Mouse (Mus musculus) ES-Bruce4 (cell line): ENCODE measurements at regions not wholly inside any gene's neighbourhood (a gene's known extent, or its start where the extent isn't known, plus 50 kb on each side); places are given as distances from the start of the nearest gene placed in this dataset.

Experiments used
- H3K27ac ChIP-seq: 2 replicates; pipeline ENCODE4 v1.5.1; 2012; ENCODE audit warnings: low read length, inconsistent platforms; ENCODE audit not compliant: insufficient read depth
- H3K27me3 ChIP-seq: 2 replicates; pipeline ENCODE4 v1.6.1; 2012; ENCODE audit warnings: mild to moderate bottlenecking, low read length, inconsistent platforms; ENCODE audit not compliant: control insufficient read depth, poor library complexity, insufficient read depth, severe bottlenecking
- H3K36me3 ChIP-seq: 2 replicates; pipeline ENCODE4 v1.6.1; 2012; ENCODE audit warnings: inconsistent platforms, mild to moderate bottlenecking, low read length, moderate library complexity; ENCODE audit not compliant: control insufficient read depth, poor library complexity, insufficient read depth, severe bottlenecking
- H3K4me1 ChIP-seq: one replicate; pipeline ENCODE4 v1.8.1; 2011; ENCODE audit warnings: low read length; ENCODE audit not compliant: control insufficient read depth, insufficient read depth
- H3K4me3 ChIP-seq: 2 replicates; pipeline ENCODE4 v1.5.1; 2011; ENCODE audit warnings: low read depth, mild to moderate bottlenecking, low read length
- H3K9ac ChIP-seq: 2 replicates; pipeline ENCODE4 v1.6.1; 2012; ENCODE audit warnings: low read depth, mild to moderate bottlenecking, inconsistent platforms; ENCODE audit not compliant: poor library complexity, severe bottlenecking
- H3K9me3 ChIP-seq: replicated peaks from 2 replicates; pipeline ENCODE4 v1.6.1; 2012; ENCODE audit warnings: mild to moderate bottlenecking, low read length, inconsistent platforms; ENCODE audit not compliant: control insufficient read depth, poor library complexity, insufficient read depth, severe bottlenecking
- CTCF ChIP-seq: IDR thresholded peaks from one replicate; pipeline ENCODE4 v1.8.1; 2011; ENCODE audit warnings: low read depth, low read length
- EP300 ChIP-seq: IDR thresholded peaks from 2 replicates; pipeline ENCODE4 v1.6.1; 2011; ENCODE audit warnings: low read depth, low read length; ENCODE audit not compliant: insufficient read depth
- POLR2A ChIP-seq: IDR thresholded peaks from one replicate; pipeline ENCODE4 v1.8.1; 2011; ENCODE audit warnings: low read length; ENCODE audit not compliant: insufficient read depth

- H3K9me3 ChIP-seq: no peaks in the 10 kb centered on the region
- no peak for TF ChIP-seq EP300
- TF ChIP-seq CTCF: no peak
- TF ChIP-seq POLR2A: no peak
- no peak overlapping the region for H3K27ac ChIP-seq
- no peak overlapping the region for H3K9ac ChIP-seq
- H3K27me3 ChIP-seq: no peaks in the 10 kb centered on the region
- no peak overlapping the region for H3K4me3 ChIP-seq
- no peaks in the 10 kb centered on the region for H3K36me3 ChIP-seq
- H3K4me1 ChIP-seq: no peaks in the 10 kb centered on the region
These were observed 626.8 kb upstream of the 3110018I06Rik start for GRCm38 (mm10) chr12:106861638-106862037.

- H3K36me3 ChIP-seq: no peaks in the 10 kb centered on the region
- H3K4me3 ChIP-seq: no peak overlapping the region
- no peak for TF ChIP-seq POLR2A
- no peak for TF ChIP-seq CTCF
- no peak for TF ChIP-seq EP300
- H3K27ac ChIP-seq: no peak overlapping the region
- no peaks in the 10 kb centered on the region for H3K27me3 ChIP-seq
- H3K4me1 ChIP-seq: no peaks in the 10 kb centered on the region
- H3K9ac ChIP-seq: no peak overlapping the region
- no peaks in the 10 kb centered on the region for H3K9me3 ChIP-seq
These were observed 624.4 kb upstream of the 3110018I06Rik start for GRCm38 (mm10) chr12:106864076-106864475.

- Histone ChIP-seq H3K36me3 (no peaks in the 10 kb centered on the region), H3K27ac (no peak overlapping the region), H3K4me1 (no peaks in the 10 kb centered on the region), H3K9me3 (no peaks in the 10 kb centered on the region), H3K4me3 (no peak overlapping the region), H3K9ac (no peak overlapping the region), H3K27me3 (no peaks in the 10 kb centered on the region)
- TF ChIP-seq EP300 (no peak), POLR2A (no peak), CTCF (no peak)
These were observed 620.4 kb upstream of the 3110018I06Rik start for GRCm38 (mm10) chr12:106868036-106868435.

DNA sequence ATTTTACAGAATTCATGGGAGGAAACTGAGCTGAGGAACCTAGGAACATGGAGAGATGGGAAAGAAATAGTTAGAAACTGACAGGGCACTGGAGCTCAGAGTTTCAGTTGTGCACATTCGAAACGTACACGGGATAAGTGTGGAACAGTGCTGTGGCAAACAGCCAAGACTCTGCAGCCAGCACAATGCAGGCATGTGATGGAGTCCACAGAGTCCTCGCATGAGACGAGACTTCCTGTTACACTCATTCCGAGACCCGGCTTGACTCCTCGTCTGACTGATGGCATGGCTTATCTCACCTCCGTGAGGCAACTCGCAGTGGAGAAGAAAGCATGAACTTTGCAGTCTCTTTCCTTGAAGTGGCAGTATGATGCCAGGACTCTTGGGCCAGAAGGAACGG is 617.0 kb upstream of the 3110018I06Rik start:
- Histone ChIP-seq H3K36me3 (no peaks in the 10 kb centered on the region), H3K27ac (no peak overlapping the region), H3K9me3 (no peaks in the 10 kb centered on the region), H3K9ac (no peak overlapping the region), H3K4me1 (no peaks in the 10 kb centered on the region), H3K4me3 (no peak overlapping the region), H3K27me3 (no peaks in the 10 kb centered on the region)
- no peak for TF ChIP-seq POLR2A
- no peak for TF ChIP-seq CTCF
- TF ChIP-seq EP300: no peak

DNA sequence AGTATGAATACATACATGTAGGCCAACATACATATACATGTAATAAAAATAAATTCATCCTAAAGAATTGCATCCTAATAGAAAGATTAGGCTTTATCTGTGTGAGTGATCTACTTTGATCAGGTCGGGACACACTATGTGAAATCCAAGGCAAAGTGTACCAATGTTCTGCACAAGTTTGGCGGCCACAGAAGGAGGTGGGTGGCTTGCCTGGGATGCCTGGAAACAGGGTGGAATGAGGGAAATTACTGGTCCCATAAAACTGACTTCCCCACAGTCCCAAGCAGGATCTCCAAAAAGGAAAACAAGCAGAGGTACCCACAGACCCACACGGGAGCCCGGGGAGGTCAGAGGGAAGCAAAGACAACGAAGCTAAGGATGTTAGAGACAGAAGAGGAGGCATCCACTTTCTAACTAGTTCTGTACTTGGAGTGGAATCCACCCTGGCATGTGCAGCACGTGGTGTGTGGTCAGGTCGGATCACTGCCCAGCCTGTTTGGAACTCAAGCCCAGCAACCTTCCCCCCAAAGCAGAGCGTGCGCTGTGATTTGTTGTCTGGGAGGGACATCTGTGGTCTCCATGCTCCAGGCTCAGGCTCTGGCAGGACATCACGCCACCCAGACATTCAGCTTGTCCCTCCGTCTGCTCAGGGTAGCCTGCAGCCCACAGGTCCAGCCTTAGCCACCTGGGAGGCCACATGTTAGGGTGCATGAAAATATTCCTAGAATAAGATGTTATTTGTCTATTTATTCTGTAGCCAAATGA is 615.3 kb upstream of the 3110018I06Rik start:
- Histone ChIP-seq H3K9ac (no peak overlapping the region), H3K27ac (no peak overlapping the region), H3K4me1 (no peaks in the 10 kb centered on the region), H3K9me3 (no peaks in the 10 kb centered on the region), H3K27me3 (no peaks in the 10 kb centered on the region), H3K4me3 (no peak overlapping the region), H3K36me3 (no peaks in the 10 kb centered on the region)
- TF ChIP-seq EP300 (no peak), POLR2A (no peak), CTCF (no peak)

DNA sequence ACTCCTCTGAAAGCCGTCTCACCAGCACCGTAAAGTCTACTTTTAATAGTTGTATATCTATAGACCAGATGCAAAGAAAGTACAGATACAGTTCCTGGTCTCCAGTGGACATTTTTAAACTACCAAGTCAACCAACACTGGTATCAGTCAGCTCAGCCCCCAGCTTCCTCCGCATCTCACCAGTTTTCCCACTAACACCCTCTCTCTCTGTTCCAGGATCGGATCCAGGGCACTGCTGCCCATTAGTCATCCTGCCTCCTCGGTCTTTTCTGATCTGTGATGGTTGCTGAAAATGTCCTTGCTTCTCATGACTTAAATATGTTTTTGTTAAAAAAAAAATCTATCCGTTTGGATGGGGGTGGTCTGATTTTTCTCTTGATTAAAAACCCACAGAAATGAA is 598.1 kb upstream of the 3110018I06Rik start:
- Histone ChIP-seq H3K36me3 (no peaks in the 10 kb centered on the region), H3K4me3 (no peak overlapping the region), H3K9ac (no peak overlapping the region), H3K4me1 (no peaks in the 10 kb centered on the region), H3K27me3 (no peaks in the 10 kb centered on the region), H3K9me3 (no peaks in the 10 kb centered on the region), H3K27ac (no peak overlapping the region)
- TF ChIP-seq EP300 (no peak), POLR2A (no peak), CTCF (no peak)
